Mouse (Mus musculus): ENCODE data around the gene Pik3c2a. TPM values are rescaled to one million over a fixed set of nuclear protein-coding genes. Genes with fewer than 3 reads are reported as not detected.

Pik3c2a gene
- total and polyA plus RNA-seq, 2 experiments from 2014 or later, result 7.1 to 27.1 TPM

GRCm38 (mm10) chr7:116456964-116457363 lies 13.7 kb upstream of the Pik3c2a start:
- Histone ChIP-seq H3K27ac (ENCODE audit: low read depth) (peak overlapping the region; percentile 56; the same call in 1 of the 2 replicates), H3K27me3 (ENCODE audit: control insufficient read depth, insufficient read depth, low read length) (no peaks in the 10 kb centered on the region), H3K36me3 (replicated peaks; ENCODE audit: control insufficient read depth, insufficient read depth, low read length) (no peaks in the 10 kb centered on the region), H3K9ac (replicated peaks; ENCODE audit: low read depth, low read length) (no peak overlapping the region), H3K4me2 (ENCODE audit: low read depth, low read length) (no peak overlapping the region), H3K4me3 (ENCODE audit: low read depth, low read length) (no peak overlapping the region), H3K4me1 (ENCODE audit: control insufficient read depth, insufficient read depth) (0 out of 2 replicates have a peak, but pooled peaks cover 4% of the 10 kb centered on the region), H3K9me3 (replicated peaks; ENCODE audit: control insufficient read depth, low read length) (no peaks in the 10 kb centered on the region)
- DNase-seq (ENCODE audit: low spot score), result no peak
- TF ChIP-seq CTCF (IDR thresholded peaks at IDR 0.05; ENCODE audit: low read depth) (no peak), EP300 (IDR thresholded peaks at IDR 0.05; ENCODE audit: low read depth) (no peak)
- ATAC-seq (ENCODE audit: insufficient read depth, low read depth), result peak; percentile 44; the same call in 1 of the 2 replicates
- 55% methylated on average over 4 of the region's 4 CpGs for WGBS

DNA sequence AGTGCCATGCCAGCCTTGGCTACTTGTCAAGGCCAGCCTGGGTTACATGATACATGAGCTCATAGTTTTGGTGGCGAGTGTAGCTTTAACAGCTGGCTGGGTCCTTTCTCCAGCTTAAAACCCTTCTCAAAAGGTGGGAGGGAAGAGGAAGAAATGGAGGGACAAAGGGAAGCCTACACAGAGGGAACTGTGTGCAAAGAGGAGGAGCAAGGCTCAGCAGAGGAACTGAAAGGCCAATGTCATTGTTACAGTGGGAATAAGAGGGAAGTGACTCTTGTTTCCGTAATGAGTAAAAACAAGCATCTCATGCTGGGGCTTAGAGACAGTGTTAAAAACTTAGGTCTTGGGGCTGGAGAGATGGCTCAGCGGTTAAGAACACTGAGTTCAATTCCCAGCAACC lies 3.4 kb upstream of the Pik3c2a start:
- WGBS, result 85% methylated on average over 3 of the region's 3 CpGs
- H3K36me3 ChIP-seq (replicated peaks; ENCODE audit: control insufficient read depth, insufficient read depth, low read length), result no peaks in the 10 kb centered on the region
- no peak for ATAC-seq (ENCODE audit: insufficient read depth, low read depth)
- peaks cover 14% of the 10 kb centered on the region for H3K4me1 ChIP-seq (ENCODE audit: control insufficient read depth, insufficient read depth)
- TF ChIP-seq EP300 (IDR thresholded peaks at IDR 0.05; ENCODE audit: low read depth) (no peak), CTCF (IDR thresholded peaks at IDR 0.05; ENCODE audit: low read depth) (no peak)
- H3K27me3 ChIP-seq (ENCODE audit: control insufficient read depth, insufficient read depth, low read length), result no peaks in the 10 kb centered on the region
- no peak overlapping the region for H3K27ac ChIP-seq (ENCODE audit: low read depth)
- no peak overlapping the region for H3K4me3 ChIP-seq (ENCODE audit: low read depth, low read length)
- no peak overlapping the region for H3K9ac ChIP-seq (replicated peaks; ENCODE audit: low read depth, low read length)
- DNase-seq (ENCODE audit: low spot score), result no peak
- no peaks in the 10 kb centered on the region for H3K9me3 ChIP-seq (replicated peaks; ENCODE audit: control insufficient read depth, low read length)
- H3K4me2 ChIP-seq (ENCODE audit: low read depth, low read length), result no peak overlapping the region

DNA sequence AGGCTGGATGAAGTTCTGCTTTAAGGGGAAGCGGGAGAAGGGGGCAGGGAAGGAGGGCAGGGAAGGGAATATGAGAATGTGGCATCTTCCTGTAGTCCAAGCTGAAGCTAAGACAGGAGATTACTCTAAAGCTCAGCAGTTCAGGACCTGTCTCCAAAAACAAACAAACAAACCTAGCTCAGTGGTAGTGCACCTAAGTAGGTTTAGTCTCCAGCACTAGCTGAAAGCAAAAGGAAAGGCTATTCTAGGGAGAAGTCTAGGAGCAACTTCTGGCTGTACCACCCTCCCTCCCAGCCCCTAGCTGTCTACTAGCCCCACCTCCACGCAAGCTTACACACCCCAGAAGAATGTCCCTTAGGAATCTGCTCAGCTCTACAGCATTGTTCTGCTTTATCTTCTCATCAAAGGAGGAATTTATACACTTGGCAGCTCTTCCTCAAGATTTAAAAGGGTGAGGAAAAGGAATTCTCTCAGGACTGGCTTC lies 1.1 kb upstream of the Pik3c2a start:
- ATAC-seq (ENCODE audit: insufficient read depth, low read depth), result peak; percentile 55
- Histone ChIP-seq H3K9ac (replicated peaks; ENCODE audit: low read depth, low read length) (peak overlapping the region; percentile 90; the same call in 1 of the 2 replicates), H3K4me1 (ENCODE audit: control insufficient read depth, insufficient read depth) (peaks cover 14% of the 10 kb centered on the region), H3K4me3 (ENCODE audit: low read depth, low read length) (peak overlapping the region; percentile 99), H3K27me3 (ENCODE audit: control insufficient read depth, insufficient read depth, low read length) (no peaks in the 10 kb centered on the region), H3K9me3 (replicated peaks; ENCODE audit: control insufficient read depth, low read length) (no peaks in the 10 kb centered on the region), H3K27ac (ENCODE audit: low read depth) (peak overlapping the region; percentile 95), H3K36me3 (replicated peaks; ENCODE audit: control insufficient read depth, insufficient read depth, low read length) (no peaks in the 10 kb centered on the region), H3K4me2 (ENCODE audit: low read depth, low read length) (peak overlapping the region; percentile 82)
- peak; percentile 78 for DNase-seq (ENCODE audit: low spot score)
- no peak for TF ChIP-seq CTCF (IDR thresholded peaks at IDR 0.05; ENCODE audit: low read depth)
- peak; percentile 56; the same call in 1 of the 2 replicates for TF ChIP-seq EP300 (IDR thresholded peaks at IDR 0.05; ENCODE audit: low read depth)
- WGBS, result 3% methylated on average over 2 of the region's 2 CpGs

DNA sequence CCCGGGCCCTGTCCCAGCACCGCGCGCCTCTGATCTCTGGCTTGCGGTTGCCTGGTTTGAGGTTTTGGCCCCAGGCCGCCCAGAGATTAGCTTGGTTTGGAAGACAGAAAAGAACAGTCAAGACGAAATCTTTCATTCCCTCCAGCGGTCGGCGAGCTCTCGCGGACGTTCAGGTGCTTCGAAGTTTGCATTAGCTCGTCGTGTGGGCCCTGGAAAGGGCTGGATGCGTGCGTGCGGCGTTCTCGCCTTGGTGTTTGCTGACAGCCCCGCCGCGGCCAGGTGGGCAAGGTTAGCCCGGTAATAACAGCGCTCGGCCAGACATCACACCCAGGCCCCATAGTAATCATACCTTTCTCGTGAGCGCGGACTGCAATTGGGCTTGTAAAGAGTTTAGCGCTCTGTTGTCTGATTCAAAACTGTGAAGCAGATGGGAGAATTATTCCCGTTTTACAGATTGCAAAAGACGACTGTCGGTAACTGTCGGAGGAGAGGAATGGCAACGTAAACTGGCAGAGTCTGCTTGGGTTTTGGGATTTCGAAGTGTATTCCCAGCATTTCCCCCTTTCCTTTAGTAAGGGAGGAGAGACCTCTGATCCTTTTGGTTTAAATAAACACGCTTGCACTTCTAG lies 562 bp upstream of the Pik3c2a start:
- Histone ChIP-seq H3K27me3 (ENCODE audit: control insufficient read depth, insufficient read depth, low read length) (no peaks in the 10 kb centered on the region), H3K4me3 (ENCODE audit: low read depth, low read length) (peak overlapping the region; percentile 99), H3K36me3 (replicated peaks; ENCODE audit: control insufficient read depth, insufficient read depth, low read length) (no peaks in the 10 kb centered on the region), H3K27ac (ENCODE audit: low read depth) (peak overlapping the region; percentile 95), H3K9ac (replicated peaks; ENCODE audit: low read depth, low read length) (peak overlapping the region; percentile 90), H3K4me1 (ENCODE audit: control insufficient read depth, insufficient read depth) (peaks cover 14% of the 10 kb centered on the region), H3K9me3 (replicated peaks; ENCODE audit: control insufficient read depth, low read length) (no peaks in the 10 kb centered on the region), H3K4me2 (ENCODE audit: low read depth, low read length) (peak overlapping the region; percentile 82)
- WGBS, result under 1% methylated on average over 38 of the region's 38 CpGs
- ATAC-seq (ENCODE audit: insufficient read depth, low read depth) (peak; percentile 25), DNase-seq (ENCODE audit: low spot score) (peak; percentile 34)
- no peak for TF ChIP-seq EP300 (IDR thresholded peaks at IDR 0.05; ENCODE audit: low read depth)

DNA sequence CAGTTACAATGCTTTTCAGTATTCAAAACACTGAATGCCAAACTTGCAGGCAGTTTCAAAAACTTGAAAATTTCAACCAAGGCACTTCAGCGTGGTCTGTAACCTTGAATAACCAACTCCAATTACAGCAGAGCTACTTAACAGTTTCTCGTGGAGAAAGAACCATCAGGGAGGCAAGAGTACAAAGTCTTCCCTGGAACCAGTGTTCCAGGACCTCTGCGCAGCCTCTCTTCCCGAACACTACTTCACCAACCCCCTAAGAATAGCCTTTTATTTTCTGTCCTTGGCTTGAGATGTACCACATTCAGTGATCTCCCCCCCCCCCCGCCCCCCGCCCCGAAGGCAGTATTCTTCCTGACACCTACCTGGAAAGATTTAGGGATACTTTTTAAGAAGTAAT lies 1.0 kb downstream of the Pik3c2a start:
- WGBS, result 2% methylated on average over 7 of the region's 7 CpGs
- H3K36me3 ChIP-seq (replicated peaks; ENCODE audit: control insufficient read depth, insufficient read depth, low read length), result peaks cover 4% of the 10 kb centered on the region; the same call in 1 of the 2 replicates
- ATAC-seq (ENCODE audit: insufficient read depth, low read depth) (no peak), DNase-seq (ENCODE audit: low spot score) (peak; percentile 22)
- peak overlapping the region; percentile 82 for H3K4me2 ChIP-seq (ENCODE audit: low read depth, low read length)
- no peak for TF ChIP-seq EP300 (IDR thresholded peaks at IDR 0.05; ENCODE audit: low read depth)
- no peak for TF ChIP-seq CTCF (IDR thresholded peaks at IDR 0.05; ENCODE audit: low read depth)
- peak overlapping the region; percentile 95 for H3K27ac ChIP-seq (ENCODE audit: low read depth)
- peaks cover 14% of the 10 kb centered on the region for H3K4me1 ChIP-seq (ENCODE audit: control insufficient read depth, insufficient read depth)
- H3K9me3 ChIP-seq (replicated peaks; ENCODE audit: control insufficient read depth, low read length), result no peaks in the 10 kb centered on the region
- H3K9ac ChIP-seq (replicated peaks; ENCODE audit: low read depth, low read length), result peak overlapping the region; percentile 90
- peak overlapping the region; percentile 99 for H3K4me3 ChIP-seq (ENCODE audit: low read depth, low read length)
- no peaks in the 10 kb centered on the region for H3K27me3 ChIP-seq (ENCODE audit: control insufficient read depth, insufficient read depth, low read length)
